Mouse (Mus musculus) liver, adult 2 months (tissue): ENCODE results near the gene Dnajc6.

Experiments used
- CTCF ChIP-seq: fragments of 200-500 bp; IDR thresholded peaks from 2 replicates; pipeline ENCODE4 v1.5.1; 2011; ENCODE audit warnings: low read depth, low read length, control low read depth
- POLR2A ChIP-seq: fragments of 200-500 bp; IDR thresholded peaks from 2 replicates; pipeline ENCODE4 v1.6.1; 2011; ENCODE audit warnings: low read length, control low read depth; ENCODE audit not compliant: insufficient read depth; ENCODE audit errors: extremely low read depth

- TF ChIP-seq CTCF (no peak), POLR2A (no peak)
These were observed 68.4 kb downstream of the Dnajc6 start for GRCm38 (mm10) chr4:101564746-101565417.
